Comparison of ENCODE assay signal across 13 mouse cellular contexts in genomic region chr5:51764416-51764815, GRCm38 (mm10).
"Had no signal": no experiment of that assay in that cellular context is flagged by ENCODE, and none has a peak within 500 bp of the region (broad histone marks: within the 10 kb centered on the region; RNA-seq: fewer than 3 reads in every experiment).

No protein-coding gene starts in this region.

- ATAC-seq: midbrain, embryonic 13.5 days had no signal

- H3K9ac ChIP-seq: limb, embryonic 12.5 days; liver, embryonic 14.5 days; midbrain, embryonic 13.5 days; neural tube, embryonic 15.5 days had no signal

- H3K27ac ChIP-seq: left cerebral cortex, adult 2 months; limb, embryonic 12.5 days; liver, embryonic 14.5 days; midbrain, embryonic 13.5 days; neural tube, embryonic 15.5 days had no signal

- H3K4me2 ChIP-seq: limb, embryonic 12.5 days; midbrain, embryonic 13.5 days; neural tube, embryonic 15.5 days had no signal

- H3K36me3 ChIP-seq: limb, embryonic 12.5 days; midbrain, embryonic 13.5 days; neural tube, embryonic 15.5 days had no signal

- H3K9me3 ChIP-seq: limb, embryonic 12.5 days; midbrain, embryonic 13.5 days; neural tube, embryonic 15.5 days had no signal

- DNase-seq: kidney, postnatal 10 days; liver; lung, adult 18-20 months; lung, postnatal 36 days; right cerebral cortex, adult 18-20 months; thymus, adult 18-20 months; thymus, postnatal 14 days had no signal

- H3K4me1 ChIP-seq: limb, embryonic 12.5 days; midbrain, embryonic 13.5 days; neural tube, embryonic 15.5 days had no signal

- H3K4me3 ChIP-seq: left cerebral cortex, adult 2 months; limb, embryonic 12.5 days; midbrain, embryonic 13.5 days; myocyte; neural tube, embryonic 15.5 days had no signal

- H3K27me3 ChIP-seq: limb, embryonic 12.5 days; midbrain, embryonic 13.5 days; neural tube, embryonic 15.5 days had no signal
